Mouse (Mus musculus): ENCODE data around the gene Gm20906. TPM values are rescaled to one million over a fixed set of nuclear protein-coding genes. Genes with fewer than 3 reads are reported as not detected.
"Not testable (repeated sequence)": the region's sequence is repeated elsewhere in the genome, so short reads cannot be mapped to it uniquely, and the experiment has no call there.

Gm20906 gene
- not detected for total RNA-seq (2021)

DNA sequence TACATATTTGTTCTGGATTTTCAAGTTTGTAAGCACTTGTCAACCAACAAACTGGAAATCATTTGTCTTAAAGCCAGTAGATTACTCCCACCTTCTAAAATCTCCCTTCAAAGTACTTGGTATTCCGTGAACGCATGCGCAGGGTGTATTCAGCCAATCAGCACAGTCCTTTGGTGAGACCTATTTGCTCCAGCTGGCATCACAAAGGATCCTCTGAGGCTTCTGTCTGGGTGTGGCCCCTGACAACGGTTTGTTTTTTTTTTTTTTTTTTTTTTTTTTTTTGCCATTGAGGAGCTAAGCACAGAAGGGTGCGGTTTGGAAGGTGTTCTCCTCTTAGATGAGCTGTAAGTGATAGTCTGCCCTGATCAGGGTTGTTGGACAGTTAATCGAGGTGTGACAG, at the start of gene Gm20906:
Gene Gm20906 (plus strand): TSS at position 301 of the 400 bp plus-strand sequence.
- DNase-seq; intact Hi-C loops (cut with DNase I): not testable (repeated sequence)

Data from heart, postnatal 36 days (tissue).